Mouse (Mus musculus) spleen, adult 2 months (tissue): ENCODE measurements around the gene Tank.

Source experiments
- CTCF ChIP-seq: fragments of 200-500 bp; IDR thresholded peaks from 2 replicates; pipeline ENCODE4 v1.5.1; 2011; ENCODE audit warnings: mild to moderate bottlenecking, inconsistent platforms; ENCODE audit not compliant: insufficient read depth, insufficient read length, insufficient replicate concordance; ENCODE audit errors: extremely low read depth
- POLR2A ChIP-seq: fragments of 200-500 bp; IDR thresholded peaks from 2 replicates; pipeline ENCODE4 v1.6.1; 2011; ENCODE audit warnings: low read depth, low read length, inconsistent platforms

DNA sequence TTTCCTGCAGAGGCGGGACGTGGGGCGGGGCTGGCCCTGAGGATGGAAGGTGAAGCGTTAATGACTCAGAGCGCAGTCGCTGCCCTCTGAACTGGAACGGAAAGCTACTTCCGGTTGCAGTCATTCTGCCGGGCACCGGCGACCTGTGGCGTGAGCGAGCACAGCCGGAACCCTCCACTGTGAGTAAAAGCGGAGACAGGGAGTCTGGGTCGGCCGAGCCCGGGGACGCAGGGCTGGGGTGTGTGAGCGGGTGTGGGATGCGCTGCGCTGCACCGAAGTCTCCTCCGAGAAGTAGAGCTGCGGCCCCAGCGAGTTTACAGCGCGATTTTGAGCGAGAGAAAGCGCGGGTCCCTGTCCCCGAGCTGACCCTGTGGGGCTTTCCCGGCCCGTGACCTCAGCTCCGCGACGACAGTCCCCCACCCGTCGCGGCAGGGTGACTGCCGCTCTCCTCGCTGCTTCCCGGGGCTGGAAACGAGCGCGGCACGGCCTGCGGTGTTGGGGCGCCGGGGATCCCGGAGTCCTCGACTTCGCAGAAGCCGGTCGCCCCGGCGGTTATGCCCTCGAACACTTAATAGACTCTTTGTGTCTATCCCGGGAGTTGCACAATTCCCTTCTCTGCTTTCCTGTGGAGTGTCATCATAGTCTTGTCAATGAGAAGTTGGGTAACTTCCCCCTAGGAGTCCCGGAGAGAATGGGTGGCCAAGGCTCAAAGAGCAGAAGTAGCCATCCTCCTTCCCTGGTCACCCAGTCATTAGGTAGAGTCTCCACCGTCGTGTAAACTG, 14.8 kb downstream of the Tank start:
- no peak for TF ChIP-seq CTCF
- TF ChIP-seq POLR2A, result peak; percentile 85
